Mouse (Mus musculus): ENCODE results near the gene Dohh.

Gene Dohh

GRCm38 (mm10) chr10:81383802-81384604 lies at the start of gene Dohh, which contains the start of gene Gm48551:
Gene Dohh, plus strand, starts transcription at chr10:81384428.
Gene Gm48551, plus strand, starts transcription at chr10:81384466.
- in situ Hi-C loops (cut with MboI; ENCODE audit: low sequenced_read_pairs) = no loop called here

- in situ Hi-C loops (cut with MboI; ENCODE audit: low sequenced_read_pairs) = no loop called here
Measured at GRCm38 (mm10) chr10:81335393-81336340, 48.6 kb upstream of the Dohh start.

- in situ Hi-C loops (cut with MboI; ENCODE audit: low sequenced_read_pairs) = no loop called here
Measured at GRCm38 (mm10) chr10:81336558-81336957, 47.7 kb upstream of the Dohh start.

GRCm38 (mm10) chr10:81340551-81341332 lies 43.5 kb upstream of the Dohh start:
- in situ Hi-C loops (cut with MboI; ENCODE audit: low sequenced_read_pairs) = loop anchor here (5.0 to 10.0 kb wide), 2 partner anchors 53 to 146 kb away; no protein-coding TSS in a partner anchor

- in situ Hi-C loops (cut with MboI; ENCODE audit: low sequenced_read_pairs) = loop anchor here (5.0 to 10.0 kb wide), 2 partner anchors 54 to 147 kb away; no protein-coding TSS in a partner anchor
Measured at GRCm38 (mm10) chr10:81341333-81341949, 42.8 kb upstream of the Dohh start.

GRCm38 (mm10) chr10:81342686-81343505 lies 41.3 kb upstream of the Dohh start, which contains the start of gene Gipc3:
Gene Gipc3, minus strand, starts transcription at chr10:81343266.
- in situ Hi-C loops (cut with MboI; ENCODE audit: low sequenced_read_pairs) = loop anchor here (5.0 to 10.0 kb wide), 2 partner anchors 56 to 148 kb away; no protein-coding TSS in a partner anchor

DNA sequence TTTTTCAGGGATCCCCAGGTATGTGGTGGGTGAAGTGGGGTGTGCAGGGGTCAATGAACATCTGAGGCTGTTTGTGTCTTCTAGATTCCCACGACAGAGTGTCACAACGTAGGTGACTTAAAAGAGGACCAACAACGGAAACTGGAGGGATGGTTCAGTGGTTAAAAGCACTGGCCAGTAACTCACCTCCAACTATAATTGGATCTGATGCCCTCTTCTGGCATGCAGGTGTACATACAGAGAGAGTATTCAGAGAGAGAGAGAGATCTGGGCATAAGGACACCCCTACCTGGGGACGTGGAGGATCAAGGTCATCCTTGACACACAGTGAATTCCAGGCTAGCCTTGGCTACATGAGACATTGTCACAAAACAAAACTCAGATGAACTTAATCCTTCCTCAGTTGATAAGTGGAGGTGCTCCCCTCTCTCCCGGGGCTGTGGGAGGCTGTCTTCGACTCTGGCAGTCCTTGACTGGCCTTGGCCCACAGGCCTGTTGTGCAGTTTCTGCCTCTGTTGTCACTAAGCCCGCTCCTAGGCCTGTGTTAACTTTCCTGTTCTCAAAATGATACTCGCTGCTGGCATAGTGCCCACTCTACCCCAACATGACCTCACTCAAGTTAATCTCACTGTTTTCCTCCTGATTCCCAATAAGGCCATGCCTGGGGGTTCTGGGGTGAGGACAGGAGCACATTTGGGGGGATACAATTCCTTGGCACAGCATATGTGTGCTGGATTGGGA lies 39.6 kb upstream of the Dohh start:
- in situ Hi-C loops (cut with MboI; ENCODE audit: low sequenced_read_pairs) = loop anchor here (5.0 to 10.0 kb wide), 2 partner anchors 57 to 150 kb away; no protein-coding TSS in a partner anchor

GRCm38 (mm10) chr10:81345162-81345534 lies 39.1 kb upstream of the Dohh start:
- in situ Hi-C loops (cut with MboI; ENCODE audit: low sequenced_read_pairs) = loop anchor here (10.0 kb wide), 1 partner anchor 150 kb away; no protein-coding TSS in a partner anchor

DNA sequence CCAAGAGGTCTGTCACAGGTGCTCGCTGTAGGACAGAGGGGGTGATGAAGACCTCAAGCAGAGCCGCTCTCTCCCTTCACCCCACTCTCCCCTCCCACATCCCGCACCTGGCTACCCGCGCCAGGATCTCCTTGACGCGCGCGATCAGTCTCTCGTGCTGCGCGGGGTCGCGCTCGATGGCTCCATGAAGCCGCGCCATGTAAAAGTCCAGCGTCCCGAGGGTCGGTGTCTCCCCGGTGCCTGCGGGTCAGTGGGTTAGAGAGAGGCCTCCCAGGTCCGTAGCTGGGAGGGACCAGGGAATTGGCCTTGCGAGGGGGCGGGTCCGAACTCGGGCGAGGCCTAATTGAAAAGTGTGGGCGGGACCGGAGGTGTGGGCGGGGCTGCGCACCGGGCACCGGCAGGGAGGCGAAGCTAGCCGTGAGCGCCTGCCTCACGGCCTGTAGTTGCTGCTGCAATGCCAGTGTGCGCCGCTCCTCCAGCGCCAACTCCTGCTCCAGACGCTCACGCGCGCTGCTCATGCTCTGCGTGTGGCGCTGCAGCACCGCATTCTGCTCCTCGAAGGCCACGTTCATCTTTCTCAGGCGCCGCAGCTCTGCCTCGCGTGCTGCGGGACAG lies 37.7 kb upstream of the Dohh start:
- in situ Hi-C loops (cut with MboI; ENCODE audit: low sequenced_read_pairs) = loop anchor here (10.0 kb wide), 1 partner anchor 152 kb away; no protein-coding TSS in a partner anchor

GRCm38 (mm10) chr10:81349146-81349545 lies 35.1 kb upstream of the Dohh start:
- in situ Hi-C loops (cut with MboI; ENCODE audit: low sequenced_read_pairs) = loop anchor here (10.0 kb wide), 1 partner anchor 154 kb away; no protein-coding TSS in a partner anchor

GRCm38 (mm10) chr10:81349961-81350350 lies 34.3 kb upstream of the Dohh start:
- in situ Hi-C loops (cut with MboI; ENCODE audit: low sequenced_read_pairs) = loop anchor here (10.0 kb wide), 1 partner anchor 155 kb away; no protein-coding TSS in a partner anchor

- in situ Hi-C loops (cut with MboI; ENCODE audit: low sequenced_read_pairs) = no loop called here
Measured at GRCm38 (mm10) chr10:81350351-81351063, 33.7 kb upstream of the Dohh start, which contains the start of gene Hmg20b. Gene Hmg20b, minus strand, starts transcription at chr10:81350480.

DNA sequence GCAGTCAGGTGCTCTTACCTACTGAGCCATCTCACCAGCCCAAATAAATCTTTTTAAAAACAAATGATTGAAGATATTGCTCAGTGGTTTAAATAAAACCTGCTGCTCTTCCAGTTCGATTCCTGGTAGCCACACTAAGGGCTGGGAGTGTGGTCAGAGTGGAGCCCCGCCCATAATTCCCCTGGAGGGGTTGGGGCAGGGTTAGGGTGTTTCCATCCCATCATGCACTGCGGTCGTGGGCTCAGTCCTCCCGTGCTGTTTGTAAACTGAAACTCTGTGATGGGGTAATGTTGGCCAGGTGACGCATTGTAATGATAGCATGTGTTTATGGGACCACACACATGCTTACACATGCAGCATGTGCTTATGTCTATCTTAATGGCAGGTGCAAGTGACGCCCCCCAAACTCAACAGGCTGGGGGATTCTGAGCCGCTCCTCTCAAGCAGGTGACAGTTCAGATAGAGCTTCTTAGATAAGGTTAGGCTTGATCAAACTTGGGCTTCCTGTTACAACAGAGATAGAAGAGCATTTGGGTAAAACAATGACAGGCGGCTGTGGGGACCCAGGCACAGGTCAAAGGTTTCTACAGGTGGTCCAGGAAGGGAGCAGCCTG lies 32.4 kb upstream of the Dohh start:
- in situ Hi-C loops (cut with MboI; ENCODE audit: low sequenced_read_pairs) = no loop called here

- in situ Hi-C loops (cut with MboI; ENCODE audit: low sequenced_read_pairs) = no loop called here
Measured at GRCm38 (mm10) chr10:81354738-81355477, 29.3 kb upstream of the Dohh start.

GRCm38 (mm10) chr10:81355533-81355932 lies 28.7 kb upstream of the Dohh start:
- in situ Hi-C loops (cut with MboI; ENCODE audit: low sequenced_read_pairs) = no loop called here

All from CH12F3 (cell line).